Mouse (Mus musculus) cerebral cortex, adult 2 months (tissue): Measurements from ENCODE around the gene Sftpa1.

Experiments used
- WGBS: fragments of 180-500 bp; shearing (Covaris S2); methylation state at CpG from one replicate; pipeline ENCODE4 v1.1.7; 2018; 5-methylcytosine and 5-hydroxymethylcytosine counted together

The Sftpa1 gene

GRCm38 (mm10) chr14:41160743-41161142 lies 29.2 kb downstream of the Sftpa1 start:
- 52% methylated on average over 1 of the region's 1 CpGs for WGBS

GRCm38 (mm10) chr14:41162663-41163062 lies 31.1 kb downstream of the Sftpa1 start:
- WGBS: 21% methylated on average over 2 of the region's 2 CpGs

- 56% methylated on average over 5 of the region's 5 CpGs for WGBS
Measured at GRCm38 (mm10) chr14:41167278-41167677, 35.7 kb downstream of the Sftpa1 start.

GRCm38 (mm10) chr14:41168567-41168966 lies 37.0 kb downstream of the Sftpa1 start:
- WGBS: 88% methylated on average over 1 of the region's 1 CpGs

- WGBS: 80% methylated on average over 2 of the region's 2 CpGs
Measured at GRCm38 (mm10) chr14:41170514-41170913, 38.9 kb downstream of the Sftpa1 start.

DNA sequence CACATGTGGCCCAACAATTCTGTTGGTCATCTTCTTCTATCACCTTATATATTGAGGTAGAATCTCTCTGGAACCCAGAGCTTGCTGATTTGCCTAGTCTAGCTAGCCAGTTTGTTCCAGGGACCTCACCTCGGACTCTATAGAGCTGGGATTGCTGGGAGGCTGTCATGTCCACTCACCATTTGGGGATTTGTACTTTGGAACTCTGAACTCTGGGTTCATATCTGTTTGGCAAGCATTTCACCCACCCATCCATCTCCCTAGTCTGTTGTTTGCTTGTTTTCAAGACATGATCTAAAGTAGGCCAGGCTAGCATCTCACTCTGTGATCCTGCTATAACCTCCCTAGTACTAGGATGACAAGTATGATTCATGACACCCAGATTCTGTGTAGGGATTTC lies 43.2 kb downstream of the Sftpa1 start:
- 81% methylated on average over 1 of the region's 1 CpGs for WGBS

GRCm38 (mm10) chr14:41185059-41185821 lies 53.7 kb downstream of the Sftpa1 start, which contains the start of gene Sftpd:
Gene Sftpd, minus strand, starts transcription at chr14:41185149.
- WGBS: 86% methylated on average over 4 of the region's 4 CpGs
